Comparison of ENCODE assay signal across 8 mouse cellular contexts in genomic region chr10:103369081-103369420, GRCm38 (mm10). TPM values are rescaled to one million over a fixed set of nuclear protein-coding genes. Genes with fewer than 3 reads are reported as not detected.
DNase-seq lines count a peak whose midpoint lies in the region; ATAC-seq lines count a peak whose summit lies in the region.

No protein-coding gene starts in this region.

- peak overlapping the region; percentile 76 for H3K9ac ChIP-seq in forebrain, embryonic 13.5 days
- peak overlapping the region; percentile 58 for H3K9ac ChIP-seq in intestine, embryonic 16.5 days (ENCODE audit: low read depth, low read length)

- H3K36me3 ChIP-seq in forebrain, embryonic 13.5 days (ENCODE audit: poor library complexity, severe bottlenecking): no peaks in the 10 kb centered on the region
- no peaks in the 10 kb centered on the region for H3K36me3 ChIP-seq in intestine, embryonic 16.5 days (ENCODE audit: control insufficient read depth, insufficient read depth, low read length)

- WGBS in forebrain, embryonic 13.5 days: under 1% methylated on average over 8 of the region's 8 CpGs
- WGBS in intestine, embryonic 16.5 days: under 1% methylated on average over 8 of the region's 8 CpGs

- no peaks in the 10 kb centered on the region for H3K9me3 ChIP-seq in forebrain, embryonic 13.5 days (replicated peaks)
- H3K9me3 ChIP-seq in intestine, embryonic 16.5 days (ENCODE audit: control insufficient read depth, low read length): no peaks in the 10 kb centered on the region

- peak; percentile 87 for ATAC-seq in forebrain, embryonic 13.5 days
- ATAC-seq in intestine, embryonic 16.5 days: peak; percentile 98
- ATAC-seq in megakaryocyte-erythroid progenitor cell, adult 5-6 weeks (replicated peaks; ENCODE audit: low FRiP score, low TSS enrichment, poor library complexity, severe bottlenecking): peak; percentile 99
- no peak for ATAC-seq in inflammation-experienced regulatory T-cells, adult 6 months

- H3K4me3 ChIP-seq in forebrain, embryonic 13.5 days: peak overlapping the region; percentile 65
- peak overlapping the region; percentile 59 for H3K4me3 ChIP-seq in intestine, embryonic 16.5 days (ENCODE audit: low read length)

- no peaks in the 10 kb centered on the region for H3K4me1 ChIP-seq in forebrain, embryonic 13.5 days
- peaks cover 13% of the 10 kb centered on the region; the same call in 1 of the 2 replicates for H3K4me1 ChIP-seq in intestine, embryonic 16.5 days (ENCODE audit: control insufficient read depth, insufficient read depth, low read length)

- peak; percentile 78 for DNase-seq in WW6 (ENCODE audit: low read depth, low spot score)
- DNase-seq in c-Kit-positive CD71-positive TER-119-negative erythroid progenitor cells, embryonic 14.5 days (ENCODE audit: low read depth): peak; percentile 34
- peak; percentile 54 to 60 for DNase-seq in left cerebral cortex, postnatal 36 days (ENCODE audit: low spot score in 2 of 2)
- DNase-seq in right cerebral cortex, postnatal 4 days: peak; percentile 56

- H3K4me2 ChIP-seq in forebrain, embryonic 13.5 days: peak overlapping the region; percentile 93
- H3K4me2 ChIP-seq in intestine, embryonic 16.5 days (ENCODE audit: low read depth, low read length): peak overlapping the region; percentile 93

- peak overlapping the region; percentile 63 for H3K27ac ChIP-seq in forebrain, embryonic 13.5 days
- 0 out of 2 replicates have a peak overlapping the region, but pooled peaks have one; percentile 4 for H3K27ac ChIP-seq in intestine, embryonic 16.5 days (ENCODE audit: low read length)

- intact Hi-C loops in left cerebral cortex, postnatal 36 days (cut with DNase I): no loop called here

- H3K27me3 ChIP-seq in forebrain, embryonic 13.5 days: no peaks in the 10 kb centered on the region
- 0 out of 2 replicates have a peak, but pooled peaks cover 6% of the 10 kb centered on the region for H3K27me3 ChIP-seq in intestine, embryonic 16.5 days (replicated peaks; ENCODE audit: control insufficient read depth, insufficient read depth, low read length)

RNA-seq across cellular contexts. Expression of gene Slc6a15, which starts 1.5 kb away (rescaled TPM):
- 37.6 and 47.4 TPM in 2 replicates for polyA plus RNA-seq in forebrain, embryonic 13.5 days (2015; fragmentation: Nextera tagmentation; extraction: Ambion mirVana)
- 4.5 and 5.3 TPM in 2 replicates for polyA plus RNA-seq in intestine, embryonic 16.5 days (2015; fragmentation: Nextera tagmentation; extraction: Ambion mirVana)
- total RNA-seq in left cerebral cortex, postnatal 36 days (2021): 10 to 100 TPM; 48.5 to 49.8 TPM
- total RNA-seq in megakaryocyte-erythroid progenitor cell, adult 5-6 weeks (2014; fragmentation: Nextera tagmentation): 0.17 and 0.42 TPM in 2 replicates
- 1.6 and 2.5 TPM in 2 replicates for total RNA-seq in megakaryocyte-erythroid progenitor cell, adult 5-6 weeks (2017)
- polyA plus RNA-seq in inflammation-experienced regulatory T-cells, adult 6 months (2017; shearing (Covaris generic)): not detected
